Mouse (Mus musculus) C2C12 (cell line): ENCODE measurements around the gene Cdan1.

ENCODE experiments used
- CTCF ChIP-seq: IDR thresholded peaks from one replicate; pipeline ENCODE4 v1.5.1; 2011; ENCODE audit not compliant: control insufficient read depth, insufficient read depth, insufficient read length
- FOSL1 ChIP-seq: IDR thresholded peaks from one replicate; pipeline ENCODE4 v1.8.0; 2011; ENCODE audit warnings: mild to moderate bottlenecking, low read length; ENCODE audit not compliant: poor library complexity, insufficient read depth, severe bottlenecking
- MAX ChIP-seq: IDR thresholded peaks from one replicate; pipeline ENCODE4 v1.6.1; 2011; ENCODE audit warnings: mild to moderate bottlenecking, control low read depth
- MYOD1 ChIP-seq: IDR thresholded peaks from one replicate; pipeline ENCODE4 v1.6.1; 2011; ENCODE audit warnings: low read depth; ENCODE audit not compliant: control insufficient read depth, insufficient read length
- MYOG ChIP-seq: IDR thresholded peaks from one replicate; pipeline ENCODE4 v1.6.1; 2011; ENCODE audit not compliant: control insufficient read depth, insufficient read length; ENCODE audit errors: extremely low read depth
- USF1 ChIP-seq: IDR thresholded peaks from one replicate; pipeline ENCODE4 v1.6.1; 2011; ENCODE audit warnings: low read depth, mild to moderate bottlenecking, control low read depth, moderate library complexity

- TF ChIP-seq MYOG: no peak
- no peak for TF ChIP-seq CTCF
- TF ChIP-seq MAX: no peak
- TF ChIP-seq USF1: no peak
- TF ChIP-seq MYOD1: no peak
- no peak for TF ChIP-seq FOSL1
These were observed at the start of gene Cdan1 for GRCm38 (mm10) chr2:120849449-120850423.
